Mouse (Mus musculus): ENCODE results near the gene Hist1h1c. TPM values are rescaled to one million over a fixed set of nuclear protein-coding genes. Genes with fewer than 3 reads are reported as not detected.
"Not testable (repeated sequence)": the region's sequence is repeated elsewhere in the genome, so short reads cannot be mapped to it uniquely, and the experiment has no call there.

Hist1h1c gene
- total RNA-seq, 2 experiments from 2014 or later: 134 to 160 TPM

GRCm38 (mm10) chr13:23709714-23710373, 28.8 kb upstream of the Hist1h1c start:
- no peak for DNase-seq (ENCODE audit: low spot score)
- intact Hi-C loops (cut with DNase I): no loop called here

- intact Hi-C loops (cut with DNase I): no loop called here
- no peak for DNase-seq (ENCODE audit: low spot score)
Observed at GRCm38 (mm10) chr13:23710374-23711089, 28.1 kb upstream of the Hist1h1c start, which contains the start of gene Hfe. TSS of gene Hfe (minus strand) at chr13:23710854.

- no peak for DNase-seq (ENCODE audit: low spot score)
- intact Hi-C loops (cut with DNase I): no loop called here
Observed at GRCm38 (mm10) chr13:23716261-23717042, 22.2 kb upstream of the Hist1h1c start.

GRCm38 (mm10) chr13:23717176-23717575, 21.4 kb upstream of the Hist1h1c start:
- DNase-seq (ENCODE audit: low spot score): no peak
- intact Hi-C loops (cut with DNase I): no loop called here

- DNase-seq (ENCODE audit: low spot score); intact Hi-C loops (cut with DNase I): not testable (repeated sequence)
Observed at GRCm38 (mm10) chr13:23717593-23718245, 20.9 kb upstream of the Hist1h1c start.

- DNase-seq (ENCODE audit: low spot score): no peak
- intact Hi-C loops (cut with DNase I): no loop called here
Observed at GRCm38 (mm10) chr13:23724239-23724638, 14.4 kb upstream of the Hist1h1c start.

- intact Hi-C loops (cut with DNase I): no loop called here
- DNase-seq (ENCODE audit: low spot score): no peak
Observed at GRCm38 (mm10) chr13:23725213-23725612, 13.4 kb upstream of the Hist1h1c start.

- intact Hi-C loops (cut with DNase I): no loop called here
- no peak for DNase-seq (ENCODE audit: low spot score)
Observed at GRCm38 (mm10) chr13:23728472-23729191, 10.0 kb upstream of the Hist1h1c start.

GRCm38 (mm10) chr13:23729192-23729525, 9.4 kb upstream of the Hist1h1c start:
- intact Hi-C loops (cut with DNase I): no loop called here
- DNase-seq (ENCODE audit: low spot score): no peak

GRCm38 (mm10) chr13:23729706-23730105, 8.9 kb upstream of the Hist1h1c start:
- intact Hi-C loops (cut with DNase I): loop anchor here (10.0 kb wide), 1 partner anchor 45 kb away; the partner anchor contains the start of genes Hist1h2ac and Hist1h2bc
- no peak for DNase-seq (ENCODE audit: low spot score)

- no peak for DNase-seq (ENCODE audit: low spot score)
- intact Hi-C loops (cut with DNase I): loop anchor here (10.0 kb wide), 1 partner anchor 46 kb away; the partner anchor contains the start of genes Hist1h2ac and Hist1h2bc
Observed at GRCm38 (mm10) chr13:23730479-23730878, 8.1 kb upstream of the Hist1h1c start.

GRCm38 (mm10) chr13:23732156-23732804, 6.3 kb upstream of the Hist1h1c start:
- intact Hi-C loops (cut with DNase I): loop anchor here (1.0 to 10.0 kb wide), 2 partner anchors 31 to 47 kb away; partner anchors contain the start of genes Hist1h2ac and Hist1h2bc
- DNase-seq (ENCODE audit: low spot score): no peak

GRCm38 (mm10) chr13:23737091-23737490, 1.5 kb upstream of the Hist1h1c start:
- DNase-seq (ENCODE audit: low spot score): no peak
- intact Hi-C loops (cut with DNase I): loop anchor here (10.0 kb wide), 1 partner anchor 52 kb away; the partner anchor contains the start of genes Hist1h2ac and Hist1h2bc

- DNase-seq (ENCODE audit: low spot score): no peak
- intact Hi-C loops (cut with DNase I): loop anchor here (10.0 kb wide), 1 partner anchor 53 kb away; the partner anchor contains the start of genes Hist1h2ac and Hist1h2bc
Observed at GRCm38 (mm10) chr13:23738041-23738440, 567 bp upstream of the Hist1h1c start.

GRCm38 (mm10) chr13:23739069-23739921, 687 bp downstream of the Hist1h1c start:
- intact Hi-C loops (cut with DNase I): loop anchor here (10.0 kb wide), 1 partner anchor 54 kb away; the partner anchor contains the start of genes Hist1h2ac and Hist1h2bc

GRCm38 (mm10) chr13:23739922-23740252, 1.3 kb downstream of the Hist1h1c start:
- intact Hi-C loops (cut with DNase I): loop anchor here (5.0 to 10.0 kb wide), 3 partner anchors 55 to 208 kb away; partner anchors contain the start of genes Hist1h1e, Hist1h2ac, Hist1h2af and Hist1h2bc
- no peak for DNase-seq (ENCODE audit: low spot score)

More at GRCm38 (mm10) chr13:23739069-23739921, 687 bp downstream of the Hist1h1c start:
- DNase-seq (ENCODE audit: low spot score): peak; percentile 93

- intact Hi-C loops (cut with DNase I): loop anchor here (5.0 kb wide), 2 partner anchors 118 to 208 kb away; partner anchors contain the start of genes Hist1h1e, Hist1h2af, Hist1h2be and Hist1h4h
- DNase-seq (ENCODE audit: low spot score): no peak
Observed at GRCm38 (mm10) chr13:23740256-23740840, 1.7 kb downstream of the Hist1h1c start.
